Comparison of ENCODE assay signal across 12 mouse cellular contexts in the genomic region with DNA sequence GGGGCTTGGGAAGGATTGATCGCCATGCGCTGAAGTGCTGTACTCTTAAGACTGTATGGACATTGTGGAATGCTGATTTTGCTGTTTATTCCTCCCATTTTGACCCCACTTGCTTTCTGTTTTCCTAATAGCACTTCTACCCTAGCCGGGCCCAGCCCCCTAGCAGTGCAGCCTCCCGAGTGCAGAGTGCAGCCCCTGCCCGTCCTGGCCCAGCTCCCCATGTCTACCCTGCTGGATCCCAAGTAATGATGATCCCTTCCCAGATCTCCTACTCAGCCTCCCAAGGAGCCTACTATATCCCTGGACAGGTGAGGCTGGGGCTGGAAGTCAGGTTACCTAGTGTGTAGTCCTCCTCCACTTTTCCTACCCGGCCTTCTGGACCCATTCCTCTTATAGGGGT. TPM values are rescaled to one million over a fixed set of nuclear protein-coding genes. Genes with fewer than 3 reads are reported as not detected.
DNase-seq lines count a peak whose midpoint lies in the region; ATAC-seq and TF ChIP-seq lines count a peak whose summit lies in the region.
"Had no signal": no experiment of that assay in that cellular context is flagged by ENCODE, and none has a peak within 500 bp of the region (broad histone marks: within the 10 kb centered on the region; RNA-seq: fewer than 3 reads in every experiment).

No protein-coding gene starts in this region.

- H3K36me3 ChIP-seq in forebrain, embryonic 12.5 days (replicated peaks): peaks cover 52% of the 10 kb centered on the region
- H3K36me3 ChIP-seq in forebrain, embryonic 16.5 days (ENCODE audit: control insufficient read depth, insufficient read depth): peaks cover 26% of the 10 kb centered on the region
- H3K36me3 ChIP-seq in lung, embryonic 14.5 days (ENCODE audit: insufficient read depth): peaks cover 57% of the 10 kb centered on the region
- peaks cover 58% of the 10 kb centered on the region for H3K36me3 ChIP-seq in midbrain, embryonic 13.5 days

- no peak for TF ChIP-seq POLR2A in lung, adult 2 months (IDR thresholded peaks at IDR 0.05; ENCODE audit: borderline replicate concordance, extremely low read depth, low read depth, low read length)
- TF ChIP-seq POLR2A in embryonic fibroblast, embryonic 13.5 days (IDR thresholded peaks at IDR 0.05; ENCODE audit: low read depth, low read length): no peak

- no peaks in the 10 kb centered on the region for H3K9me3 ChIP-seq in forebrain, embryonic 12.5 days
- H3K9me3 ChIP-seq in forebrain, embryonic 16.5 days (ENCODE audit: control insufficient read depth, low read length): no peaks in the 10 kb centered on the region
- H3K9me3 ChIP-seq in lung, embryonic 14.5 days (ENCODE audit: low read depth, low read length): no peaks in the 10 kb centered on the region
- H3K9me3 ChIP-seq in midbrain, embryonic 13.5 days: no peaks in the 10 kb centered on the region

- TF ChIP-seq CTCF in lung, embryonic 14.5 days (IDR thresholded peaks at IDR 0.05; ENCODE audit: low read depth): no peak
- no peak for TF ChIP-seq CTCF in lung, adult 2 months (IDR thresholded peaks at IDR 0.05; ENCODE audit: insufficient read depth, low read length)
- TF ChIP-seq CTCF in embryonic fibroblast, embryonic 13.5 days (IDR thresholded peaks at IDR 0.05; ENCODE audit: borderline replicate concordance, insufficient read depth, low read length): no peak

- peaks cover 22% of the 10 kb centered on the region for H3K4me1 ChIP-seq in forebrain, embryonic 12.5 days
- H3K4me1 ChIP-seq in forebrain, embryonic 16.5 days (replicated peaks; ENCODE audit: control insufficient read depth, insufficient read depth, low read length): peaks cover 21% of the 10 kb centered on the region
- H3K4me1 ChIP-seq in lung, embryonic 14.5 days (ENCODE audit: insufficient read depth): peaks cover 3% of the 10 kb centered on the region; the same call in 1 of the 2 replicates
- peaks cover 16% of the 10 kb centered on the region for H3K4me1 ChIP-seq in lung, adult 2 months (ENCODE audit: control insufficient read depth, insufficient read depth, low read length)
- H3K4me1 ChIP-seq in embryonic fibroblast, embryonic 13.5 days (ENCODE audit: control insufficient read depth, insufficient read depth, low read length): peaks cover 14% of the 10 kb centered on the region
- H3K4me1 ChIP-seq in midbrain, embryonic 13.5 days (replicated peaks): peaks cover 24% of the 10 kb centered on the region

- H3K4me2 ChIP-seq in forebrain, embryonic 12.5 days: 0 out of 2 replicates have a peak overlapping the region, but pooled peaks have one; percentile 99
- H3K4me2 ChIP-seq in forebrain, embryonic 16.5 days (ENCODE audit: low read length): no peak overlapping the region
- H3K4me2 ChIP-seq in lung, embryonic 14.5 days: peak overlapping the region; percentile 99
- H3K4me2 ChIP-seq in midbrain, embryonic 13.5 days (replicated peaks): 0 out of 2 replicates have a peak overlapping the region, but pooled peaks have one; percentile 98

- 92% methylated on average over 6 of the region's 6 CpGs for WGBS in forebrain, embryonic 12.5 days
- 89% methylated on average over 6 of the region's 6 CpGs for WGBS in forebrain, embryonic 16.5 days
- WGBS in lung, embryonic 14.5 days: 90% methylated on average over 6 of the region's 6 CpGs
- WGBS in lung, adult 2 months: 80% methylated on average over 6 of the region's 6 CpGs
- whole genome bisulfite sequencing in midbrain, embryonic 13.5 days: 96% methylated on average over 6 of the region's 6 CpGs

- no peak overlapping the region for H3K27ac ChIP-seq in forebrain, embryonic 12.5 days
- H3K27ac ChIP-seq in forebrain, embryonic 16.5 days (ENCODE audit: low read length): no peak overlapping the region
- no peak overlapping the region for H3K27ac ChIP-seq in lung, embryonic 14.5 days (ENCODE audit: low read depth)
- H3K27ac ChIP-seq in embryonic fibroblast, embryonic 13.5 days (ENCODE audit: insufficient read depth, low read length): no peak overlapping the region
- no peak overlapping the region for H3K27ac ChIP-seq in midbrain, embryonic 13.5 days

- no peak overlapping the region for H3K4me3 ChIP-seq in forebrain, embryonic 12.5 days (replicated peaks)
- H3K4me3 ChIP-seq in forebrain, embryonic 16.5 days (replicated peaks; ENCODE audit: low read length): no peak overlapping the region
- no peak overlapping the region for H3K4me3 ChIP-seq in lung, embryonic 14.5 days (ENCODE audit: low read depth, low read length)
- no peak overlapping the region for H3K4me3 ChIP-seq in lung, adult 2 months (replicated peaks; ENCODE audit: extremely low read depth, low read depth, low read length)
- peak overlapping the region; percentile 99 for H3K4me3 ChIP-seq in embryonic fibroblast, embryonic 13.5 days (ENCODE audit: insufficient read depth, low read length)
- H3K4me3 ChIP-seq in midbrain, embryonic 13.5 days (replicated peaks): 0 out of 2 replicates have a peak overlapping the region, but pooled peaks have one; percentile 7

- ATAC-seq in forebrain, embryonic 12.5 days (ENCODE audit: low FRiP score): no peak
- no peak for ATAC-seq in forebrain, embryonic 16.5 days
- no peak for ATAC-seq in lung, embryonic 14.5 days (ENCODE audit: insufficient read depth)
- no peak for ATAC-seq in midbrain, embryonic 13.5 days

- H3K9ac ChIP-seq in forebrain, embryonic 12.5 days: no peak overlapping the region
- no peak overlapping the region for H3K9ac ChIP-seq in forebrain, embryonic 16.5 days (replicated peaks; ENCODE audit: low read depth, low read length)
- no peak overlapping the region for H3K9ac ChIP-seq in lung, embryonic 14.5 days
- H3K9ac ChIP-seq in midbrain, embryonic 13.5 days (replicated peaks): 0 out of 2 replicates have a peak overlapping the region, but pooled peaks have one; percentile 98

- no peak for DNase-seq in lung, embryonic 14.5 days
- DNase-seq in lung, adult 2 months: no peak
- DNase-seq in ovary, postnatal 14 days (ENCODE audit: low spot score): no peak
- DNase-seq in ovary, adult 18-20 months (ENCODE audit: low spot score): no peak
- DNase-seq: adrenal gland, adult 8-10 months; cerebellum, adult 11 months; left cerebral cortex, postnatal 4 days; thymus, postnatal 14 days had no signal

- H3K27me3 ChIP-seq in forebrain, embryonic 12.5 days: no peaks in the 10 kb centered on the region
- no peaks in the 10 kb centered on the region for H3K27me3 ChIP-seq in forebrain, embryonic 16.5 days (replicated peaks; ENCODE audit: control insufficient read depth, insufficient read depth, low read length)
- no peaks in the 10 kb centered on the region for H3K27me3 ChIP-seq in lung, embryonic 14.5 days (ENCODE audit: insufficient read depth, low read length)
- no peaks in the 10 kb centered on the region for H3K27me3 ChIP-seq in midbrain, embryonic 13.5 days

RNA-seq across cellular contexts. Expression of a gene that starts 7.1 kb away (rescaled TPM):
- 190 and 211 TPM in 2 replicates for polyA plus RNA-seq in forebrain, embryonic 12.5 days (2016; fragmentation: Nextera tagmentation; extraction: Ambion mirVana)
- polyA plus RNA-seq in forebrain, embryonic 16.5 days (2015; fragmentation: Nextera tagmentation; extraction: Ambion mirVana): 131 and 142 TPM in 2 replicates
- 176 and 191 TPM in 2 replicates for polyA plus RNA-seq in lung, embryonic 14.5 days (2014; fragmentation: Nextera tagmentation; extraction: Ambion mirVana)
- 341 and 342 TPM in 2 replicates for polyA plus RNA-seq in lung, adult 2 months (2012; rRNA removed)
- polyA plus RNA-seq in embryonic fibroblast, embryonic 13.5 days (2011; ENCODE audit: insufficient read length, low read depth, missing spikeins): 337 and 421 TPM in 2 replicates
- 148 and 162 TPM in 2 replicates for polyA plus RNA-seq in midbrain, embryonic 13.5 days (2015; fragmentation: Nextera tagmentation; extraction: Ambion mirVana)

RNA-seq across cellular contexts. Expression of a gene that starts 17.8 kb away (rescaled TPM):
- polyA plus RNA-seq in forebrain, embryonic 12.5 days (2016; fragmentation: Nextera tagmentation; extraction: Ambion mirVana): 21.9 and 25.6 TPM in 2 replicates
- 57.4 and 65.3 TPM in 2 replicates for polyA plus RNA-seq in forebrain, embryonic 16.5 days (2015; fragmentation: Nextera tagmentation; extraction: Ambion mirVana)
- 3.4 TPM in 2 replicates for polyA plus RNA-seq in lung, embryonic 14.5 days (2014; fragmentation: Nextera tagmentation; extraction: Ambion mirVana)
- 17.3 and 19.2 TPM in 2 replicates for polyA plus RNA-seq in lung, adult 2 months (2012; rRNA removed)
- 7.7 and 9.9 TPM in 2 replicates for polyA plus RNA-seq in embryonic fibroblast, embryonic 13.5 days (2011; ENCODE audit: insufficient read length, low read depth, missing spikeins)
- 35.7 and 37.3 TPM in 2 replicates for polyA plus RNA-seq in midbrain, embryonic 13.5 days (2015; fragmentation: Nextera tagmentation; extraction: Ambion mirVana)

RNA-seq across cellular contexts. Expression of a gene that starts 23.8 kb away (rescaled TPM):
- polyA plus RNA-seq in forebrain, embryonic 12.5 days (2016; fragmentation: Nextera tagmentation; extraction: Ambion mirVana): 445 and 466 TPM in 2 replicates
- 401 and 408 TPM in 2 replicates for polyA plus RNA-seq in forebrain, embryonic 16.5 days (2015; fragmentation: Nextera tagmentation; extraction: Ambion mirVana)
- 345 and 352 TPM in 2 replicates for polyA plus RNA-seq in lung, embryonic 14.5 days (2014; fragmentation: Nextera tagmentation; extraction: Ambion mirVana)
- 56.0 and 90.0 TPM in 2 replicates for polyA plus RNA-seq in lung, adult 2 months (2012; rRNA removed)
- 211 and 217 TPM in 2 replicates for polyA plus RNA-seq in embryonic fibroblast, embryonic 13.5 days (2011; ENCODE audit: insufficient read length, low read depth, missing spikeins)
- polyA plus RNA-seq in midbrain, embryonic 13.5 days (2015; fragmentation: Nextera tagmentation; extraction: Ambion mirVana): 380 and 394 TPM in 2 replicates

RNA-seq across cellular contexts. Expression of a gene that starts 42.3 kb away (rescaled TPM):
- polyA plus RNA-seq in forebrain, embryonic 12.5 days (2016; fragmentation: Nextera tagmentation; extraction: Ambion mirVana): 85.7 and 94.0 TPM in 2 replicates
- 84.5 and 94.4 TPM in 2 replicates for polyA plus RNA-seq in forebrain, embryonic 16.5 days (2015; fragmentation: Nextera tagmentation; extraction: Ambion mirVana)
- 101 and 114 TPM in 2 replicates for polyA plus RNA-seq in lung, embryonic 14.5 days (2014; fragmentation: Nextera tagmentation; extraction: Ambion mirVana)
- 8.3 and 12.0 TPM in 2 replicates for polyA plus RNA-seq in lung, adult 2 months (2012; rRNA removed)
- polyA plus RNA-seq in embryonic fibroblast, embryonic 13.5 days (2011; ENCODE audit: insufficient read length, low read depth, missing spikeins): 36.5 and 38.8 TPM in 2 replicates
- polyA plus RNA-seq in midbrain, embryonic 13.5 days (2015; fragmentation: Nextera tagmentation; extraction: Ambion mirVana): 86.3 and 87.9 TPM in 2 replicates

RNA-seq across cellular contexts. Expression of a gene that starts 42.3 kb away (rescaled TPM):
- 18.8 and 23.5 TPM in 2 replicates for polyA plus RNA-seq in forebrain, embryonic 12.5 days (2016; fragmentation: Nextera tagmentation; extraction: Ambion mirVana)
- 15.9 and 20.8 TPM in 2 replicates for polyA plus RNA-seq in forebrain, embryonic 16.5 days (2015; fragmentation: Nextera tagmentation; extraction: Ambion mirVana)
- polyA plus RNA-seq in lung, embryonic 14.5 days (2014; fragmentation: Nextera tagmentation; extraction: Ambion mirVana): 7.5 and 10.1 TPM in 2 replicates
- polyA plus RNA-seq in lung, adult 2 months (2012; rRNA removed): 8.1 and 9.5 TPM in 2 replicates
- 7.0 and 7.9 TPM in 2 replicates for polyA plus RNA-seq in embryonic fibroblast, embryonic 13.5 days (2011; ENCODE audit: insufficient read length, low read depth, missing spikeins)
- 20.6 and 32.0 TPM in 2 replicates for polyA plus RNA-seq in midbrain, embryonic 13.5 days (2015; fragmentation: Nextera tagmentation; extraction: Ambion mirVana)

Comparison
In these comparisons a context has a peak if more than half of its experiments do, and no peak if none do; other contexts are left out.
1. H3K4me3 ChIP-seq: peak in embryonic fibroblast, embryonic 13.5 days (single experiment) and midbrain, embryonic 13.5 days (single experiment); none in forebrain, embryonic 12.5 days (single experiment), forebrain, embryonic 16.5 days (single experiment), lung, embryonic 14.5 days (single experiment) and lung, adult 2 months (single experiment).